Mouse (Mus musculus): ENCODE results near the gene Rasl10b.

Gene Rasl10b

GRCm38 (mm10) chr11:83409087-83409754 is at the start of gene Rasl10b:
TSS of gene Rasl10b (plus strand) at chr11:83409137.
- no peak for DNase-seq (ENCODE audit: low spot score in 2 of 2)

DNA sequence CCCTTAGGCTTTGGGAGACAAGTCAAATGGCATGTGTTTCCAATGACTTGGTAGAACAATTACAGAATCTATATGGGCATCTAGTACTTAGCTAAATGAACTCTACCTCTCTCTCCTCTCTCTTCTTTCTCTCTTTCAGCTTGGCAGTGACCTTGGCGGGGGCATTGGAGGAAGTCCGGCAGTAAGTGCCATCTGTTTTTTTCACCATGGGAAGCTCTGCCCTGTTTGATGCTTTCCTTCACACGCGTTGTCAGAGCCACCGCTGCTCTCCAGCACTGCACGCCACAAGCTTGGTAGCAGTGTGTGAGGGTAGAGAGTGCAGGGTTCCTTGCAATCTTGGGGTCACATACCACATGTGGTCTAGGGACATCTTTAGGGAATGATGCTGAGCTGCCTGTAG is 44.3 kb upstream of the Rasl10b start:
- DNase-seq (ENCODE audit: low spot score in 2 of 2) = no peak

DNA sequence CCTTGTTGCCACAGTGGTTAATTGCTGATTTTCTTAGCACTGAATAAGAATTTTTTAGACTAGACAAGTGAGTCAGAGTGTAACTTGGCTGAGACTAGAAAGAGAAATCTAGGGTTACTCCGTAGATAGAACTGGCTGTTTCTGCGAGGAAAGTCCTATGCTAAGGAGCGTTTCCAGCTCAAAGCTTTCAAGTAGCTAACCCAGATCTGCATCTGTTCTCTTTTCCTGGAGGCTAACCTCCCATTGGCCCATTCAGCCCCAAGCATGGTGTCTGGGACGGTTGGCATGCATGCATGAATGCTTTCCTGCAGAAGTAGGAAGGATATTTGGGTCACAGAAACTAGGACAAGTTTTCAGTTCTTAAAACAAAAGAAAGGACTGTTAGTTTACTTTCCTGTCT is 37.7 kb upstream of the Rasl10b start:
- DNase-seq (ENCODE audit: low spot score in 2 of 2) = no peak

GRCm38 (mm10) chr11:83379745-83380341 is 29.1 kb upstream of the Rasl10b start:
- DNase-seq (ENCODE audit: low spot score in 2 of 2) = no peak

DNA sequence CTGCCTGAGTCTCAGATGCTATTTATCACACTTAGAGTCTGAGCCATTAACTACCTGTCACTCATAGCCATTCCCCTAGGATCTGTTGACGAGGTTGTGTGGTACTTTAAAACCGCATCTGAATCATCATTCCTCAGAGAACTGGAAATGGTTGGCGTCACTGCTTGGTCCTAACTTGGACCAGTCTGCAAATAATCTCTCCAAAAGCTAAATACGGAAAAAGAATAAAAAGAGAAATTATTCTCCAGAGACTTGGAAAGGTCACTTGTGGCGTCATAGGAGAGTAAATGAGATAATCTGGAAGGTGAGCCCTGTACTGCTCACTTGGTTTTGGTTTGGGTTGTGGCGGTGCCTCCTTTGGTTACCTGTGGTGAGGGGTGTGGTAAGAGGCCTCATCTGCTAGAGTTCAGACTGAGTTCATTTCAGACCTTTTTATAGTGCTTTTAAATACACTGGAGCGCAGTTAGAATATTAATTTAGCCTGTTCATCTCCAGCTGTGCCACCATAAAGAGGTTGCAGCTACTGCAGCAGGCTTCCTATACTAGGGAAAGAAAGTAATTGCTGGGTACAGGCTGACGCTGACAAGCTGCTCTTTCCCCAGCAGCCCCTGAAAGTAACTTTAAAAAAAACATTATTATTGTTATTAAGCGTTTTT is 25.9 kb upstream of the Rasl10b start:
- DNase-seq (ENCODE audit: low spot score in 2 of 2) = no peak

- no peak for DNase-seq (ENCODE audit: low spot score in 2 of 2)
Observed at GRCm38 (mm10) chr11:83383532-83383887, 25.4 kb upstream of the Rasl10b start.

GRCm38 (mm10) chr11:83393062-83393461 is 15.9 kb upstream of the Rasl10b start:
- DNase-seq (ENCODE audit: low spot score in 2 of 2) = no peak

DNA sequence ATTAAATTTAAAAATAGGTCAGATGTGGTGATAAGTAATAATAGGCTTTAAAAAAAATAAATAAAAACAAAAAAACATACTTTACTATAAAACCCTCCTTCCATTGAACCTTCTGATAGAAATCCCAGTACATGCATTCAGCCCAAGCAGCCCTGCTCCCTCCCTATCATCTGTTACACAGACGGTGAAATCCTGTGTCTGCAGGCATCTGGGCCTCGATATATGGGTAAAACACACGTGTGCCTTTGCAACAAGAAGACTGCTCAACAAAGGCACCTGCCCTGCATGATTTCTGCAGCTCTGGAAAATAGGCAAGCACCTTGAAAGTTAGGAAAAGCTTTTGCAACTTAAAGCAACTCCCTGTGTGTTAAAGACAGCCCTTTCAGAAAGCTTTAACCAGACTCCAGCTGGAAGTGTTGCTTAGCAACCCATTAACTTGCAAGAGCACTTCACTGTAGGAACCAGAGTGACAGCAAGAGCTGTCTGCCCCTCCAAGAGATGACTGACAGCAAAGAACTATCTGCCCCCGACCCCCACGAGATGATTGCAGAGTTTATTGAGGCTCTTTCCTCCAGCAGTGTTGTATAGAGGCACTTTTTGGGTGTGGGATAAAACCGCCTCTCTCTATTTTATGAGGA is 14.0 kb upstream of the Rasl10b start:
- no peak for DNase-seq (ENCODE audit: low spot score in 2 of 2)

DNA sequence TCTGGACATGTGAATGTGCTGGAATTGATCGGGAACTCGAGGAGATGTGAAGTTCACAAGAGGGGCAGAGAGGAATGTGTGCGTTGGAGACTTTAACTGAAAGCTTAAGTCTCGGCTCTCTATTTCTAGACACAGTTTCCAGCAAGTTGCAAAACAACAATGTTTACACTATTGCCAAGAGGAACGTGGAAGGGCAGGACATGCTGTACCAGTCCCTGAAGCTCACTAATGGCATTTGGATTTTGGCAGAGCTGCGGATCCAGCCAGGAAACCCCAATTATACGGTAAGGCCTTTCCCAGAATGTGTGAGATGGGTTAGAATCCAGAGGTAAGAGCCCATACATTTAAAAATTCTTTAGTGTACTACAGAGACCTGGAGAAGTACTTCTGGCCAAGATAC is 11.3 kb upstream of the Rasl10b start:
- no peak for DNase-seq (ENCODE audit: low spot score in 2 of 2)

GRCm38 (mm10) chr11:83398724-83399123 is 10.2 kb upstream of the Rasl10b start:
- DNase-seq (ENCODE audit: low spot score in 2 of 2) = no peak

DNA sequence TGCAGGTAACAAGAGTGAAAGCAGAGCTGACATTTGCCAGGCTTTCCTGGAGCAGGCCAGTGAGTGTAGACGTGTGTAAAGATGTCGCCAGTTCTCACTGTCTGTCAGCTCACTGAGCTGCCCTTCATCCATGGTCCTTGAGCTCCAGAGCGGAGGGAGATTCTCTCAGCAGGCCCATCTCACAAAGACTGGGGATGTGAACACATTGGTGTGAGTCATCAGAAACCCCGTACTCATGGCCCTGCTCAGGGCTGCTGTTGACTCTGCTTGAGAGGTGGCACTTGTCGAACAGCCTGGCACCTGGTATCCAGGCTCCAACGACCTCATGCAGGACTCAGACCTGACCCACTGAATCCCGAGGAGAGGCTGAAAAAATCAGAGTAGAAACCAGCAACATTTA is 5.2 kb upstream of the Rasl10b start:
- DNase-seq (ENCODE audit: low spot score in 2 of 2) = no peak

GRCm38 (mm10) chr11:83406391-83406790 is 2.5 kb upstream of the Rasl10b start:
- no peak for DNase-seq (ENCODE audit: low spot score in 2 of 2)

DNA sequence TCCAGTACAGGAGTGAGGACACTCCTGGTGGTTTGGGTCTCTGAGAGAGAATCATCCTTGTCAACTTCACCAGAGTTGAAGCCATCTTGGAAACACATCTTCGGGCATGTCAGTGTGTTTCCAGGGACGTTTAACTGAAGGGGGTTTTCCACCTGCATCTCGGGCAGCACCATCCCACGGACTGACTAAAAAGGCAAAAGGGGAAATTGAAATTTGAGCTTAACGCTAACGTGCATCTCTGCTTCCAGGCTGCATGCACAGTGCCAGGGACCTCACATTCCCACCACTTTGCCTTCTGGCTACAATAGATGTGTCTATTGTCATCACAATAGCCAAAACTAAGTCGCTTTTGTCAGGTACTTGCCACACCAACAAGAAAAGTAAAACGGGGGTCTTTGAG is 695 bp upstream of the Rasl10b start:
- DNase-seq (ENCODE audit: low spot score in 2 of 2) = no peak

GRCm38 (mm10) chr11:83409792-83410291 is 905 bp downstream of the Rasl10b start:
- DNase-seq (ENCODE audit: low spot score in 2 of 2) = no peak

DNA sequence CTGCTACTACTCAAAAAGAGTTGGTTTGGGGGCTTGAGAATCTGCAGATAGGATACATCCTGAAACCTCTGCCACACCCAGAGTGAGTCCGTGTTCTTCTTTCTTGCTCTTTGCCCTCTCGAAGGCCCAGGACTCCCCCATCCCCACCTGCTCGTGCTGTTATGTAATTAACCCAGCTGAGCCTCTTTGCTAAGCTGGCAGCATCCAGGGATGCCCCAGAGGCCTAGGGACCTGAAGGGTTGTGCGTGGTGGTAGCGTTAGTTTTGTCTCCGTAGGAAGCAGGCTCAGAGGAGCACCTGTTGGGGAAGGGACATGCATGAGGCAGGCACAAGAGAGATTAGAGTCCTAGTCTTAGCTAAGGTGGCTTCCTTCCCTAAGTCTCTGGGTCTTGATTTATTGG is 1.6 kb downstream of the Rasl10b start:
- no peak for DNase-seq (ENCODE audit: low spot score in 2 of 2)

- DNase-seq (ENCODE audit: low spot score in 2 of 2) = no peak
Observed at GRCm38 (mm10) chr11:83417080-83417479, 8.1 kb downstream of the Rasl10b start.

DNA sequence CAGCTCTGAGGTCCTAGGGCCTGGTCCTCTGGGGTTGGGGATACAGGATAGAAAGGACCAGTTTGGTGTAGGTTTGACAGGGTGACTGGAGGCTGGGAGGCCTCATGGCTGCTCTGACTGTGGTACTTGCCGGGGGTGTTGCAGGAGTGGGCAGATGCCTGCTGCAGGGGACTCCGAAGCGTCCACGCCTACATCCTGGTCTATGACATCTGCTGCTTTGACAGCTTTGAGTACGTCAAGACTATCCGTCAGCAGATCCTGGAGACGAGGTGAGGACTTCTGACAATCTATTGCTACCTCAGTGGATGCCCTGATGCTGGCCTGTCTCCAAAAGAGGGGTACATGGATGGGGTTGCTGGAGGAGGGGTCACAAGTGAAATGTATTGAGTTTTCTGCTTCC is 8.8 kb downstream of the Rasl10b start:
- DNase-seq (ENCODE audit: low spot score in 2 of 2) = no peak

GRCm38 (mm10) chr11:83418566-83418965 is 9.6 kb downstream of the Rasl10b start:
- peak; percentile 42 to 49 for DNase-seq (ENCODE audit: low spot score in 2 of 2)

DNA sequence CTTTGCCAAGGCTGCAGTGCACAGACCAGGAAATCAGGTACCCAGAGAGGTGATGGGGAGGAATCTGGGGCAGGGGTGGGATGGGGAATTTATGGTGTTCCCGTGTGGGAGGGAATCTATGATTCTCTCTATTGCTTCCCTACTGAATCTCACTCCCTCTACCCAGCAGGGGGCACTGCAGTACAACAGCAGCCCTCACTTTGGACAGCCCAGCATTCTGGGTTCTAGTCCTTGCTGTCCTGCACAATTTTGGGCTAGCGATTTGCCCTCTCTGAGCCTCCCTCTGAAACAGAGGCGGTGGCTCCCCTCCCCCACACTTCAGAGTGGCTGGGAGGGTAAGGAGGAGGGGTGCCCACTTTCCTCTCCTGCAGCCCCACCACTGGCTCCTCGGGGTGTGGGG is 11.4 kb downstream of the Rasl10b start:
- DNase-seq (ENCODE audit: low spot score in 2 of 2) = no peak

DNA sequence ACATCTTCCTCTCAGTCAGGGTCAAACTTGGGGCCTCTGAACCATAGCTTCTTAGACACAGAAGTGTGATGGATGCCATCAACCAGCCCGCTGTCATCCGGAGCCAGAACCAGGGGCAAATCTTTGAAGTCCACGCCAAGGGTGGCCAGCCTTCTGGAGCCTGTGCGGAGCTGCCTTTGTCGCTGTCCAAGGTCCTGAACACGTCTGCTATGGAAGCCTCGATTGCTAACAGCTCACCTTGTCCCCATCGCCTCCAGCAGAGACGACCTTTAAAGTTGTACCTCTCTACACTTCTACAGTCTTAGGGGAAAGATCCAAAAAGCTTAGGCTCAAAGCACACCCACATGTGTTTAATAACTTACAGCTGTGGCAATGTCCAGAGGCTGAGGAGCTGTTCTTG is 12.4 kb downstream of the Rasl10b start:
- no peak for DNase-seq (ENCODE audit: low spot score in 2 of 2)

GRCm38 (mm10) chr11:83424681-83425080 is 15.7 kb downstream of the Rasl10b start:
- peak; percentile 72 to 77 for DNase-seq (ENCODE audit: low spot score in 2 of 2)

DNA sequence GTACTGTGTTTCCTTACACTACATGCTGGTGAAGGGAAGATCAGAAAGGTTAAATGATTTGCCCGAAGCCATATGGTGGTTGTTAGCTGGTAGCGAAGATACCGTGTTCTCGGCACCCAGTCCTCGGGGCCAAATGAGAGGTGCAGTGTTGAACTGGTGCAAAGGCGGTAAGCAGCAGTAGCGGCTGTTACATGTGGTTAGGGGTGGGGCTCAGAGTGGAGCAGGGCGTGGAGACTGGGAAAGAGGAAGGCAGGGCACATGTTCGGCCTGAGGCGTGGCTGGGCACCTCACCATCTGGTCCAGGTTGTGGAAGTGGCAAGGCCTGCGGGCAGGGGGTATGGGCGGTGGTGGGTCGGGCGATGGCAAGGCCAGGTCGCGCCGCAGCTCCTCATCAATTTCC is 18.0 kb downstream of the Rasl10b start:
- no peak for DNase-seq (ENCODE audit: low spot score in 2 of 2)

DNA sequence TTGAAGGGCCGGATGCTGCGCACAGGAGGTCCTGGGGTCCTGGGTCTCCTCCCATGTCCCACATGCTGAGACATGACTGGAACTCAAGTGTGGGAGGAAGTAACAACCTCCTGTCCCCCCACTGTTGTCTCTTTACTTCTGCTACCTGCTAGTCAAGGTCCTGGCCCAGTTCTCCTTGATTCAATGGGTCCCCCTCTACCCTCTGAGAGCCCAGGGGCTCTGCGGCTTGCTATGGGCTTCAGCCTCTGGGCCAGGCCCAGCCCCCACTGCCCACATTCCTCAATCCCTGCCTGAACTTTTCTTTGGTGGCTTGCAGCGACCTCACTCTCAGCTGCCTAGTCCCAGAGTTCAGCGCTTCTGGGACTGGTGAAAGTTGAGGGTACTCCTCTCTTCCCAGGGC is 20.4 kb downstream of the Rasl10b start, which contains the start of gene Gas2l2:
TSS of gene Gas2l2 (minus strand) at position 101 of the 400 bp plus-strand sequence.
- DNase-seq (ENCODE audit: low spot score in 2 of 2) = no peak

Data from frontal cortex, postnatal 25 days (tissue).